Mouse (Mus musculus): ENCODE results near the gene Frmpd2. TPM values are rescaled to one million over a fixed set of nuclear protein-coding genes. Genes with fewer than 3 reads are reported as not detected.

Frmpd2 gene
- polyA plus RNA-seq, 1 experiment, result 11.2 TPM

- no peak overlapping the region for H3K9ac ChIP-seq (ENCODE audit: low read depth, poor library complexity, severe bottlenecking)
- H3K9me3 ChIP-seq (replicated peaks; ENCODE audit: control insufficient read depth, insufficient read depth, low read length, poor library complexity, severe bottlenecking), result no peaks in the 10 kb centered on the region
- no peak overlapping the region for H3K27ac ChIP-seq (ENCODE audit: insufficient read depth, low read length)
- no peaks in the 10 kb centered on the region for H3K36me3 ChIP-seq (ENCODE audit: control insufficient read depth, insufficient read depth, low read length, poor library complexity, severe bottlenecking)
- no peak overlapping the region for H3K4me3 ChIP-seq (ENCODE audit: low read depth, low read length)
- H3K27me3 ChIP-seq (ENCODE audit: control insufficient read depth, insufficient read depth, low read length, poor library complexity, severe bottlenecking), result no peaks in the 10 kb centered on the region
- H3K4me1 ChIP-seq (ENCODE audit: control insufficient read depth, insufficient read depth, low read length), result no peaks in the 10 kb centered on the region
- no peak for TF ChIP-seq CTCF (IDR thresholded peaks at IDR 0.05; ENCODE audit: low read depth, low read length)
Observed at GRCm38 (mm10) chr14:33598376-33599130, 127.1 kb downstream of the Frmpd2 start.

- H3K27me3 ChIP-seq (ENCODE audit: control insufficient read depth, insufficient read depth, low read length, poor library complexity, severe bottlenecking), result no peaks in the 10 kb centered on the region; the same call in 1 of the 2 replicates
- H3K9ac ChIP-seq (ENCODE audit: low read depth, poor library complexity, severe bottlenecking), result no peak overlapping the region
- no peaks in the 10 kb centered on the region for H3K4me1 ChIP-seq (ENCODE audit: control insufficient read depth, insufficient read depth, low read length)
- TF ChIP-seq EP300 (IDR thresholded peaks at IDR 0.05; ENCODE audit: insufficient read depth, low read depth, low read length), result no peak
- TF ChIP-seq POLR2A (IDR thresholded peaks at IDR 0.05; ENCODE audit: insufficient read depth, low read length), result no peak
- no peak for TF ChIP-seq CTCF (IDR thresholded peaks at IDR 0.05; ENCODE audit: low read depth, low read length)
- no peak overlapping the region for H3K27ac ChIP-seq (ENCODE audit: insufficient read depth, low read length)
- no peaks in the 10 kb centered on the region for H3K9me3 ChIP-seq (replicated peaks; ENCODE audit: control insufficient read depth, insufficient read depth, low read length, poor library complexity, severe bottlenecking)
- H3K36me3 ChIP-seq (ENCODE audit: control insufficient read depth, insufficient read depth, low read length, poor library complexity, severe bottlenecking), result no peaks in the 10 kb centered on the region
- H3K4me3 ChIP-seq (ENCODE audit: low read depth, low read length), result no peak overlapping the region
Observed at GRCm38 (mm10) chr14:33607431-33607830, 135.9 kb downstream of the Frmpd2 start.

Other genes with a start within 250 kb of the Frmpd2 start
- 81.5 and 82.1 TPM in 2 replicates for gene Mapk8, start 24.5 kb upstream of the Frmpd2 start, polyA plus RNA-seq (2011; ENCODE audit: insufficient read depth, insufficient read length, low read depth, missing spikeins)
- gene Ptpn20, start 117.5 kb downstream of the Frmpd2 start, polyA plus RNA-seq (2011; ENCODE audit: insufficient read depth, insufficient read length, low read depth, missing spikeins), result 0.30 and 0.51 TPM in 2 replicates

Measured in ES-Bruce4 (cell line).